Mouse (Mus musculus) gastrocnemius, postnatal 36 days (tissue): Measurements from ENCODE around the gene Pik3cd. TPM values are rescaled to one million over a fixed set of nuclear protein-coding genes. Genes with fewer than 3 reads are reported as not detected.
"Not testable (repeated sequence)": the region's sequence is repeated elsewhere in the genome, so short reads cannot be mapped to it uniquely, and the experiment has no call there.

Experiments used
- DNase-seq, 2 experiments: peaks; one replicate each; pipeline ENCODE4 v3.0.0; 2022
- intact Hi-C: fragments of 180-260 bp; cut with DNase I; formaldehyde crosslinking; loops from one replicate; pipeline ENCODE4 v1.15.1; 2025
- microRNA-seq, 2 experiments: library from miRNA; unstranded; fragments of <30 nt; microRNA quantifications; one replicate each; pipeline ENCODE4 v1.2.0; 2021
- total RNA-seq, 2 experiments: library from RNA; stranded (reverse); gene quantifications; 2 replicates each; pipeline ENCODE4 v1.2.3; 2021

The Pik3cd gene
- total RNA-seq, 2 experiments from 2014 or later, result 8.8 to 10.0 TPM

DNA sequence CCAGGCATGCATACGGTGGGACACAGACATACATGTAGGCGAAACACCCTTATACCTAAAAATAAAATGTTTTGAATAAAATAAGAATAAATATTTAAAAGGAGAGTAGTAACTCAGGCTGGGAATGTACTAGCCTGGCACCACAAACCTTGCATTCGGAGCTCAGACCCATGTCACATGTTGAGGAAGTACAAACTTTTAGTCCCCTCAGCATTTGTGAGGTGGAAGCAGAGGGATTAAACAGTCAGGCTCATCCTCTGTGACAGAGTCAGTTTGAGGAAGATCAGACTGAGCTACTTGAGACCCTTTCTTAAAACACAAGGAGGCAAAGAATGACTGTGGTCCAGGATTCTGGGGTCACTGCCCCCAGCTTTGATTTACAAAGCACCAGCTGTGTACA lies 85.4 kb downstream of the Pik3cd start:
- intact Hi-C loops, result not testable (repeated sequence)

GRCm38 (mm10) chr4:149614869-149615268 lies 87.5 kb downstream of the Pik3cd start:
- intact Hi-C loops, result no loop called here
- no peak for DNase-seq

More for the DNA sequence above, 85.4 kb downstream of the Pik3cd start:
- not testable (repeated sequence) for DNase-seq

GRCm38 (mm10) chr4:149613497-149613896 lies 88.9 kb downstream of the Pik3cd start:
- intact Hi-C loops, result not testable (repeated sequence)

GRCm38 (mm10) chr4:149611376-149612044 lies 90.9 kb downstream of the Pik3cd start:
- intact Hi-C loops, result no loop called here
- DNase-seq, result no peak

More at GRCm38 (mm10) chr4:149613497-149613896, 88.9 kb downstream of the Pik3cd start:
- DNase-seq, result not testable (repeated sequence)

DNA sequence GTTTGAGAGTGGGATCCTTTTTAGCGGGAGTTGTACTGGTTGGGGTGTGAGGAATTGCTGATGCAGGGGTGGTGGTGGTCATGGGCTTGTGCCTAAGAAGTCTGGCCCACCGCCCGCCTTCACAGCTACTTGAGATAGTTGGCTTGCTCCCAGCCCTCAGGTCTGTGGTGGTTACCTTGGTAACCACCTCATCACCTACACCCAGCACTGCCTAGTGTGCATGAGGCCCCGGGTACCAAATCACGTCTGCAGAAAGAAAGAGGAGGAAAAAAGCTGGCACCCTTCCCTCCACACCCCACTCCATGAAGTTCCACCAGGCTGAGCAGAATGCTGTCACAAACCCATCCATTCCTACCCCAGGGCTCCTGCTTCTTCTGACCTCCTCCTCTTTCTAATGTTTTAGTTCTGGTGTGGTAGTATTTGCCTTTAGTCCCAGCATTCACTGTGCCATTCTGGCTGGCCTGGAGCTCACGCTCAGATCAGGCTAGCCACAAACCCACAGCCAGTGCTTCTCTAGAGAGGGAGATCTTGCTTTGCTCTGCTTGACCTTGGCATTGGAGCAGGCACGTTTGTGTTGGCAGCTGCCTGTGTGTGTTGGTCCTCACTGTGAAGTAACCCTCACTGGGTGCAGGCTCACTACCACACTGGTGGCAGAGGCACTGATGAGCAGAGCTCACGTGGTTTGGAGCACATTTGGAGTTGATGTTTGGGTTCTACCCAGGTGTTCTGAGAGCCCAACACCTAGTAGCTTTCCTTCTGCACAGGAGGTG lies 92.9 kb downstream of the Pik3cd start:
- intact Hi-C loops, result no loop called here
- no peak for DNase-seq

DNA sequence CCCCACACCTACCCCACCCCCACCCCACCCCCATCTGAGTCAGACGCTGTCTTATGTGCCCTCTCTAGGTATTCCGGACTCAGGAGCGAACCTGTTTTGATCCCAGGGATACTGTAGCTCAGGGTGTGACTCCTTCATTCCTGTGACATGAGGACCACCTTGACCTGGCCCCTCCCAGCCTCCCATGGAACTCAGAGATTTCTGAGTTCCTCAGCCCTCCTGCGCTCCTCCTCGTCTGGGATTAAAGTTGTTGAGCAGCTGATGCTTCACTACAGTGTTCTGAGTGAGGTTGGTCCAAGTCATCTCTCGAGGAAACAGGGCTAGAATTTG lies 94.1 kb downstream of the Pik3cd start:
- intact Hi-C loops, result no loop called here
- DNase-seq, result no peak

DNA sequence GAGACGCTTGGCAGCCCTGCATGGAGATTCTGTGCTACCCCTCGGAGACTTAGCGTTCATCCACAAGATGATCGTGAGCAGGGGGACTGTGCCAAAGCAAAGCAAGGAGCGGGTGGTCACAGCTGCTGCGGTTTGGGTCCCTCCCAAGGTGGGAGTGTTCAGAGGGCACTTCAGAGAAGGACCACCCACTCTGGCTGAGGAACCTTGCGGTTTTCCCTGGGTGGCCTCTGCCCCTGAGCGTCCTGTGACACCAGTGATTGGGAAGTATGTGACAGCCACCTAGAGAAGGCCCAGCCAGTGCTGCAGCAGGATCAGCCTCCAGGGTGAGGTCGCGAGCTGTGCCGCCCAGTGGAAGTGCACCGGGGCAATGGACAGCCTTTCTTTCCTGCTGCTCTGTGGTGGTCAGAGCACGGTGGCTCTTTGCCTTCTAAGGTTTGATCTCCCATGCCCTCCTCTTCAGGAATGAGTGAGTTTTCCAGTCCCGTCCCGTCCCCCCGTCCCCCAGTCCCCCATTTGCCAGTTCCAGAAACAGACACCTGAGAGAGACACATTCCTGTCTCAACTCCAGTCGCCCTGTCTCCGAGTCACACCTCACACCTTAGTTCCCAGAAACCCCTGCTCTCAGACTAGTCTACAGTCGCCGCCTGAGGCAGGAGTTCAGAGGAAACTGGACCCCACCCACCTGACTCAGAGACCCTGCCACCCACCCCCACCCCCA lies 94.6 kb downstream of the Pik3cd start:
- no peak for DNase-seq
- intact Hi-C loops, result loop anchor here (1.0 kb wide), 1 partner anchor 56 kb away; no protein-coding TSS in a partner anchor

DNA sequence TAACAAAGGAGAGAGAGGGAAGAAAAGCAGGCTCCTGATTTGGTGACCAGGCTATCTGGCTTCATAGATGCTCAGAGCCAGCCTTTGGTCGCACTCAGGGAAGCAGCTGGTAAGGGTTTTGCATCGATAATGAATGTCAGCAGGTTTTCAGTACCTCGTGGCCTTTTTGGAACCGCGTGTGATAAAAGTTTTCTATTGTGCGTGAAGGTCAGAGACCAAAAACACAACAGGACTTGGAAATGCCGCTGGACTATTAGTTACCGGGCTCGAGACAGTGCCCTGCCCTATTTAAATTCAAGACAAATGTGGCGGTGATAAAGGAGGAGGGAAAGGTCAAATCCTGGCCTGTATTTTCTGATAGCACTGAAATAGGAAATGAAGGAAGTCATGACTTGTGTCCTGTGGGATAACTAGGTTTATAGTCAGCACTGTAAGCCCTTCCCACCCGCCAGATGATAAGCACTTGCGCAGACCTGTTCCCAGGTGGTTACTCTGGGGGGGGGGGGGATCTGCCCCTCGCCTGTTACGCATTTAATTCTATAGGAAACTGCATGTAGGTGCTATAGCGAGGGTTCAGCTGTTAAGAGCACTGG lies 95.5 kb downstream of the Pik3cd start:
- intact Hi-C loops, result loop anchor here (1.0 kb wide), 1 partner anchor 56 kb away; no protein-coding TSS in a partner anchor
- no peak for DNase-seq

DNA sequence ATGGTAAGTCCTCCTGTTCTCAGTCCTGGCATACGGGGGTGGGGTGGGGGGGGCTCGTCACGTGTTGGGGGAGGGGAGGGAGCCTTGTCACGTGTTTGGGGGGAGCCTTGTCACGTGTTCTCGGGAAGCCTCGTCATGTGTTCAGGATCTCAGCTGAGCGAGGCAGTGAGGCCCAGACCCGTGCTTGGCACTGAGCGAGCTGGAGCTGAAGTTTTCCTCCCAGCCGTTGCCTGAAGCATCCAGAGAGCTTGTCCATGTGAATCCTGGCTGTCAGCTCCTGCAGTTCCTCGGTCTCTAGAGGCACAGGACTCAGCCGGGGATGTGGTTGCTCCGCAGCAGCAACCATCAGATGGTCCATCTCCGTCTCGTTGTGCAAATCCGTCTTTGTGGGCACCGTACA lies 96.3 kb downstream of the Pik3cd start:
- intact Hi-C loops, result no loop called here

DNA sequence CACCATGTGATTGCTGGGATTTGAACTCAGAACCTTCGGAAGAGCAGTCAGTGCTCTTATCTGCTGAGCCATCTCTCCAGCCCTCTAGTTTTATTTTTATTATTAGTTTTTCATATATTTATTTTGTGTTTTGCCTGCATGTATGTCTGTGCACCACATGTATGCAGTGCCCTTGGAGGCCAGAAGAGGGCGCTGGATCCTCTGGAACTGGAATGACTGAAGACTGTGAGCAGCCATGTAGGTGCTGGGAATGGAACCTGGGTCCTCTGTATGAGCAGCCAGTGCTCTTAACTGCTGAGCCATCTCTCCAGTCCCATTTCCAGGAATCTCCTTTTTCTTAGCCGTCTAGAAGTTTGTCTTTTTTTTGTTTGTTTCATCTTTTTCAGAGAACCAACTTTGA lies 97.9 kb downstream of the Pik3cd start:
- DNase-seq, result no peak
- intact Hi-C loops, result no loop called here

More for the DNA sequence above, 96.3 kb downstream of the Pik3cd start:
- DNase-seq, result no peak

- intact Hi-C loops, result no loop called here
- DNase-seq, result no peak
These were observed 98.5 kb downstream of the Pik3cd start for GRCm38 (mm10) chr4:149603860-149604259.

DNA sequence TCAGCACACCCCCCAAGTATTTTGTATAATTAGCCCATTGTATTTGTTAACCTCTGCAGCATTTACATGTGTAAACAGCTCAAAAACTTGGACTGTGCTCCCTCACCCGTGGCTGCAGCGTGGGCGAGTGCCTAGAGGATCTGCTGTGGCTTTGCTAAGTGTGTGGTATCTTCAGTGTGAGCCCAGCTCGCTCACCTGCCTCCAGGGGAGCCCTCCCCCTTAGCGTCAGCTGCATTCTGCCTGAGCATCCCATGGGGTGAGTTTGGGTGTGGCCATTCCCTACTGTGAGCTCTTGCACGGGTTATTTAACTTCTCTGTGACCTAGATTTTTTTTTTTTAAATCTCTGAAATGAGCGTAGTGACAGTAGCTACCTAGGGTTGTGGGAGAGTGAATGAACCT lies 100.1 kb downstream of the Pik3cd start:
- intact Hi-C loops, result no loop called here
- no peak for DNase-seq

- no peak for DNase-seq
- intact Hi-C loops, result no loop called here
These were observed 100.9 kb downstream of the Pik3cd start for GRCm38 (mm10) chr4:149601484-149601883.

GRCm38 (mm10) chr4:149600130-149600529 lies 102.2 kb downstream of the Pik3cd start:
- no peak for DNase-seq
- intact Hi-C loops, result no loop called here

DNA sequence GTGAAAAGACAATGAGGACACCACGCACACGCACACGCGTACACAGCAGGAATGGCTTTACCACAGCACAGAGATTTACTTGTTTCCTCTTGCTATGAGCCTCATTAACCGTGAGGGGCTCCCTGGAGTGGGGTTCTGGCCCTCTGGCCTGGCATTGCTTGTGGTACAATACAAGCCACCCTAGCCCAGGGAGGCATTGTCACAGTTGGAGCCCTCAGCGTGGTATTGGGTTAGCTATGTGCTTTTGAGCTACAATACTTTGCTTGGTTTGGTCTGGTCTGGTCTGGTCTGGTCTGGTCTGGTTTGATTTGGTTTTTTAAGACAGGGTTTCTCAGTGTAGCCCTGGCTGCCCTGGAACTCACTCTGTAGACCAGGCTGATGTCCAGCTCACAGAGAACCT lies 102.8 kb downstream of the Pik3cd start:
- intact Hi-C loops, result no loop called here
- DNase-seq, result no peak

Small RNA genes lying within 50 kb of the gene (microRNA-seq; reads per million reads assigned to microRNA genes)
- 0 to 0.74 reads per million in 2 experiments for gene Mir7023

Other genes starting within 250 kb of the Pik3cd start
- 10 to 100 TPM; 15.3 to 18.7 TPM for gene Rbp7, start 247.6 kb downstream of the Pik3cd start, total RNA-seq
- gene Tmem274, start 225.2 kb downstream of the Pik3cd start, total RNA-seq, result not detected
- gene Nmnat1, start 217.4 kb downstream of the Pik3cd start, total RNA-seq, result 10 to 100 TPM; 28.7 to 31.5 TPM
- gene Lzic, start 217.3 kb downstream of the Pik3cd start, total RNA-seq, result 10 to 100 TPM; 10.7 to 14.2 TPM
- gene Ctnnbip1, start 184.3 kb downstream of the Pik3cd start, total RNA-seq, result 10 to 100 TPM; 22.7 to 24.4 TPM
- 10 to 100 TPM; 23.6 to 28.3 TPM for gene Clstn1, start 116.1 kb downstream of the Pik3cd start, total RNA-seq
- gene Tmem201, start 35.5 kb upstream of the Pik3cd start, total RNA-seq, result 10 to 100 TPM; 33.1 to 40.5 TPM
- 10 to 100 TPM; 10.8 to 12.5 TPM for gene Slc25a33, start 71.7 kb upstream of the Pik3cd start, total RNA-seq